Mouse (Mus musculus) forebrain, embryonic 14.5 days (tissue): Measurements from ENCODE around the gene Fgfr2. TPM values are rescaled to one million over a fixed set of nuclear protein-coding genes. Genes with fewer than 3 reads are reported as not detected.
A peak's percentile ranks its signal among the peaks of the same experiment; 100 is the strongest.

Experiments
- ATAC-seq: fragments of 200-750 bp; cut with Nextera tagmentation; 2 replicates; pipeline ENCODE4 v1.8.0; 2017; ENCODE audit warnings: mild to moderate bottlenecking, moderate library complexity
- DNase-seq: peaks from one replicate; pipeline ENCODE4 v3.0.0-alpha.2; 2015; ENCODE audit warnings: low spot score
- H3K27ac ChIP-seq: fragments of 300-500 bp; sonication (generic); 2 replicates; pipeline ENCODE4 v1.5.1; 2014; ENCODE audit warnings: low read depth, mild to moderate bottlenecking, control low read depth, low read length, moderate library complexity
- H3K27me3 ChIP-seq: fragments of 300-500 bp; sonication (generic); replicated peaks from 2 replicates; pipeline ENCODE4 v1.6.1; 2014; ENCODE audit warnings: low read length, control low read depth, mixed read lengths; ENCODE audit not compliant: control insufficient read depth, insufficient read depth
- H3K36me3 ChIP-seq: fragments of 300-500 bp; sonication (generic); 2 replicates; pipeline ENCODE4 v1.6.1; 2014; ENCODE audit warnings: low read length, control low read depth; ENCODE audit not compliant: control insufficient read depth, insufficient read depth
- H3K4me1 ChIP-seq: fragments of 300-500 bp; sonication (generic); 2 replicates; pipeline ENCODE4 v1.6.1; 2014; ENCODE audit warnings: antibody characterized with exemption, low read length, control low read depth; ENCODE audit not compliant: control insufficient read depth, insufficient read depth
- H3K4me2 ChIP-seq: fragments of 300-500 bp; sonication (generic); 2 replicates; pipeline ENCODE4 v1.6.1; 2014; ENCODE audit warnings: mild to moderate bottlenecking, control low read depth, low read length
- H3K4me3 ChIP-seq: fragments of 300-500 bp; sonication (generic); 2 replicates; pipeline ENCODE4 v1.5.1; 2014; ENCODE audit warnings: low read depth, low read length, control low read depth
- H3K9ac ChIP-seq: fragments of 300-500 bp; sonication (generic); 2 replicates; pipeline ENCODE4 v1.6.1; 2014; ENCODE audit warnings: mild to moderate bottlenecking, low read length, control low read depth, moderate library complexity
- H3K9me3 ChIP-seq: fragments of 300-500 bp; sonication (generic); replicated peaks from 2 replicates; pipeline ENCODE4 v1.6.1; 2016; ENCODE audit warnings: low read length, control low read depth, mixed read lengths; ENCODE audit not compliant: control insufficient read depth
- WGBS: fragments of 180-500 bp; shearing (Covaris S2); extraction: QIAGEN DNeasy Blood & Tissue Kit; methylation state at CpG from one replicate; pipeline ENCODE4 v1.1.7; 2014; 5-methylcytosine and 5-hydroxymethylcytosine counted together
- polyA plus RNA-seq: library from polyadenylated mRNA; unstranded; fragments of >200 nt; fragmentation: Nextera tagmentation; extraction: Ambion mirVana; gene quantifications from 2 replicates; pipeline ENCODE4 v1.2.1, GENCODE M21; 2014

The Fgfr2 gene
- polyA plus RNA-seq, 1 experiment from 2014 or later, result 35.9 TPM

DNA sequence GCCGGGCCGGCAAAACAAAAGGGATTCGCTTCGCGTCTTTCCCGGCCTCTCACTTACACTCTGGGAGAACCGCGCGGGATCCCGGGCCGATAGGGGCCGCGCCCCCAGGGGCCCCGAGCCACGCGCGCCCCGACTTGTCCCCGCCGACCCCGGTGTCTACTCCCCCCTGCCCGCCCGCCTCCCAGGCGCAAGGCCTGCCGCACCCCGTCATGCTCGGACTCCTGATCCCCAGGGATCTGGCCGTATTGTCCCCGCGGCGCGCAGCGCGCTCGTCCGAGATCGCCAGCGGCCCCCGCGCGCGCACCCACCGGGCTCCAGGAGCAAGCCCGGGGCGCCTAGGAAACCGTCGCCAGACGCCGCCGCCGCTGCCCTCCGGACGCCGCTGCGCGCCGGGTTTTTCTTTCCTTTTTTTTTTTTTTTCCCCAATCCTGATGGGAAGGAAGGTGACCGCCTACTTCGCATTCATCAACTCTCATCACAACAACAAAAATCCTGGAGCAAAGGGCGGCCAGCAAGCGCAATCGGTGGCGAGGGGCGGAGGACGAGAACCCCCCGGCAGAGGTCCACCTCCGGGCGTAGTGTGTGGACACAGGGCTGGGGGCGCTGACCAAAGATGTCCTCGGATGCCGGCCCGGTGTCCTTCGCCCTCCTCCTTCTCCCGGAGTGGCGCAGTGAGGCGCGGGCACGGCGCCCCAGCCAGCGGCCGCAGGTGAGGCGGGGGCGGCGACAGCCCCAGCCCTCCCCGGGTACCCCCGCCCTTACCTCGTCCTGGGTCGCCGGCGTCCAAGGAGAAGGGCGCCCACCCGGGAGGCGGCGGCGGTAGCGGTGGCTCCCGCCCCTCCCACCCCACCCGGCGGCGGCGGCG, 539 bp downstream of the Fgfr2 start:
- Histone ChIP-seq H3K9me3 (no peaks in the 10 kb centered on the region), H3K27me3 (0 out of 2 replicates have a peak, but pooled peaks cover 5% of the 10 kb centered on the region), H3K4me1 (peaks cover 14% of the 10 kb centered on the region), H3K4me3 (peak overlapping the region; percentile 88), H3K27ac (peak overlapping the region; percentile 98), H3K9ac (peak overlapping the region; percentile 97), H3K4me2 (peak overlapping the region; percentile 70), H3K36me3 (no peaks in the 10 kb centered on the region)
- under 1% methylated on average over 66 of the region's 102 CpGs for WGBS
- DNase-seq (peak; percentile 60), ATAC-seq (peak; percentile 15)

DNA sequence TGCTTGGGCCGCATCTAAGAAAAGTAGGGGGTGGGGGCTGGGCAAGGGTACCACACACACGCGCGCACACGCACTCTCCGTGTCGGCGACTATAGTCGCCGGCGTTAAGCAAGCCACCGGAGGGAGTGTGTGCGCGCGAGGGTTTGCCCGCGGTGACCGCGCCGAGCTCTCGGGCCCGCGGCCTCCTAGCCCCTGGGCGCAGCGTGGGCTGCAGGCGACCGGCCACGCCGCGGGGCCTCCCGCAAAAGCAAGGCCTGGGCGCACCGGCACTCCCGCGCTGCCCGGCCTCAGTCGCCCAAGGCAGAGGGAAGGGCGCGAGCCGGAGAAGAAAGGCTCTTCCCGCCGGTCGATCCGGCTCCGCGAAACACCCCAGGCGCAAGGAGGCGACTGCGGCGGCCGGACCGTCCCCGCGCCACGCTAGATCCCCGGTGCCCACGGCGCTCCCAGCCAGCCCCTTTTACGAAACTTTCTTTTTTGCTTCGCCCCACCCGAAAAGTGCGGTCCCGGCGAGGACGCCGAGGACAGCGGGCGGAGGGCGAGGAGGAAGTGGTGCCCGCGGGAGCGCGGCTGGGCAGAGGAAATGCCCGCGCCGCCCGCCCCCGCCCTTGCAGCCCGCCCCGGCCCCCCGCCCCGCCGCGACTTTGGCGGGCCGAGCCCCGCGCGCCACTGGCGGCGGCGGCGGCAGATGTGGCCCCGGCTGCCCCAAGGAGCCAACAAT, 1.3 kb downstream of the Fgfr2 start:
- Histone ChIP-seq H3K27me3 (0 out of 2 replicates have a peak, but pooled peaks cover 5% of the 10 kb centered on the region), H3K9me3 (no peaks in the 10 kb centered on the region), H3K27ac (peak overlapping the region; percentile 98), H3K36me3 (no peaks in the 10 kb centered on the region), H3K4me3 (peak overlapping the region; percentile 88), H3K4me2 (peak overlapping the region; percentile 70), H3K9ac (peak overlapping the region; percentile 97), H3K4me1 (peaks cover 21% of the 10 kb centered on the region)
- DNase-seq (peak; percentile 67), ATAC-seq (peak; percentile 42)
- under 1% methylated on average over 57 of the region's 94 CpGs for WGBS

- Histone ChIP-seq H3K27ac (peak overlapping the region; percentile 98), H3K36me3 (no peaks in the 10 kb centered on the region), H3K27me3 (no peaks in the 10 kb centered on the region), H3K4me2 (peak overlapping the region; percentile 70), H3K4me1 (peaks cover 26% of the 10 kb centered on the region), H3K9me3 (no peaks in the 10 kb centered on the region), H3K9ac (peak overlapping the region; percentile 97), H3K4me3 (peak overlapping the region; percentile 88)
- WGBS, result under 1% methylated on average over 14 of the region's 14 CpGs
- ATAC-seq (no peak), DNase-seq (no peak)
These were observed 2.0 kb downstream of the Fgfr2 start for GRCm38 (mm10) chr7:133121080-133121607.

DNA sequence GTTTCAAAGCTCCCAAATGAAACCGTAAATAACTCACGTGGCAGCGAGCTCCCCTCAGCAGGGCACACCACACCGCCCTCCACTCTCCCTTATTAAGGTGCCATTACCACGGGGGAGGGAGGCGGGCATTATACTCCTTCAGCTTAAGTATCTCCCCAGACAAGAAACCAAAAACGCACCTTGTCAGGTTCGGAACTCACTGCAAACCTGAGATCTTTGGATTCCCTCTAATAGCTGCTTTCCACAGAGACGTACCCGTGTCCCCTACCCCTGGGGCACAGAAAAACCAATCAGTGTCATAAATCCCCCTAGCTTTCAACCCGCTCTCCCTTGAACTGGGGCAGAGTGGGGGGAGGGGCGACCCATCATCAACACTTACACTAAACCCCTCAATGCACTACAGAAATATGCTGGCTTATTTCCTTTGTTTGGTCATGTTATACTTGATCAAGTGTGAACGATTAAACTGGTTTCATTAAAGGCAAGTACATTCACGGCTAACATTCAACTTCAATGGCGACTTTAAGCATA, 2.9 kb downstream of the Fgfr2 start:
- Histone ChIP-seq H3K9ac (peak overlapping the region; percentile 42), H3K4me3 (peak overlapping the region; percentile 88), H3K4me2 (peak overlapping the region; percentile 70), H3K27me3 (no peaks in the 10 kb centered on the region), H3K4me1 (peaks cover 34% of the 10 kb centered on the region), H3K27ac (no peak overlapping the region), H3K9me3 (no peaks in the 10 kb centered on the region), H3K36me3 (no peaks in the 10 kb centered on the region)
- under 1% methylated on average over 15 of the region's 15 CpGs for WGBS
- ATAC-seq (no peak), DNase-seq (peak; percentile 41)

- ATAC-seq (no peak), DNase-seq (peak; percentile 42)
- Histone ChIP-seq H3K27ac (no peak overlapping the region), H3K27me3 (no peaks in the 10 kb centered on the region), H3K4me1 (peaks cover 46% of the 10 kb centered on the region), H3K9ac (no peak overlapping the region), H3K36me3 (no peaks in the 10 kb centered on the region), H3K4me3 (no peak overlapping the region), H3K4me2 (no peak overlapping the region), H3K9me3 (no peaks in the 10 kb centered on the region)
- WGBS, result 11% methylated on average over 2 of the region's 2 CpGs
These were observed 5.3 kb downstream of the Fgfr2 start for GRCm38 (mm10) chr7:133117815-133118214.

GRCm38 (mm10) chr7:133116542-133116941, 6.6 kb downstream of the Fgfr2 start:
- Histone ChIP-seq H3K27me3 (no peaks in the 10 kb centered on the region), H3K9ac (no peak overlapping the region), H3K36me3 (no peaks in the 10 kb centered on the region), H3K4me3 (no peak overlapping the region), H3K4me2 (no peak overlapping the region), H3K27ac (no peak overlapping the region), H3K4me1 (peaks cover 54% of the 10 kb centered on the region), H3K9me3 (no peaks in the 10 kb centered on the region)
- ATAC-seq (no peak), DNase-seq (no peak)

DNA sequence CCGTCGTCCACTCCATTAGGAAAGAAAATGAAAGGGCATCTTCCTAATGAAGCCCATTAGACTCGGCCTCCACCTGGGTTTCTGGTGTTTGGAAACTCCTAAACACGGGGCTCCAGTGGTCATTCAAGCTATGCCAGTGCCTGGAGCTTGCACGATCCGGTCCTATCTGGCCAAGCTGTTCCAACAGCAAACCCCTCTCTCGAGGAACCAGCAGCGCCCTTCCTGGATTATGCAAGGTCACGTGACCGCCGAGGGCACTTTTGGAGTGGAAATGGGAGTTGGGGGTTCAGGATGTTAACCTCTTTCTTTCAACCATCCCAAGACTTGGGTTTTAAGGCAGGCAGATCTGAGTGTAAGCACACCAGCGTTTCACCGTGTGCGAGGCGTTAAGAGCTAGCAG, 7.3 kb downstream of the Fgfr2 start:
- Histone ChIP-seq H3K9ac (peak overlapping the region; percentile 22), H3K27me3 (no peaks in the 10 kb centered on the region), H3K9me3 (no peaks in the 10 kb centered on the region), H3K4me2 (peak overlapping the region; percentile 28; the same call in 1 of the 2 replicates), H3K27ac (no peak overlapping the region), H3K4me3 (no peak overlapping the region; the same call in 1 of the 2 replicates), H3K4me1 (peaks cover 54% of the 10 kb centered on the region), H3K36me3 (no peaks in the 10 kb centered on the region)
- ATAC-seq (no peak), DNase-seq (peak; percentile 35)
- WGBS, result 20% methylated on average over 15 of the region's 15 CpGs

GRCm38 (mm10) chr7:133114847-133115470, 8.2 kb downstream of the Fgfr2 start:
- H3K27me3 ChIP-seq, result no peaks in the 10 kb centered on the region
- WGBS, result 22% methylated on average over 20 of the region's 20 CpGs
- H3K4me2 ChIP-seq, result peak overlapping the region; percentile 28
- H3K4me3 ChIP-seq, result no peak overlapping the region
- DNase-seq (no peak), ATAC-seq (no peak)
- H3K27ac ChIP-seq, result no peak overlapping the region
- no peaks in the 10 kb centered on the region for H3K9me3 ChIP-seq
- H3K9ac ChIP-seq, result no peak overlapping the region
- no peaks in the 10 kb centered on the region for H3K36me3 ChIP-seq
- H3K4me1 ChIP-seq, result peaks cover 47% of the 10 kb centered on the region
